Mouse (Mus musculus) heart, postnatal 14 days (tissue): ENCODE measurements around the gene Gpr108. TPM values are rescaled to one million over a fixed set of nuclear protein-coding genes. Genes with fewer than 3 reads are reported as not detected.

Experiments
- DNase-seq, 2 experiments: peaks; one replicate each; pipeline ENCODE4 v3.0.0; 2021 to 2022
- intact Hi-C: fragments of 180-260 bp; cut with DNase I; formaldehyde crosslinking; loops from one replicate; pipeline ENCODE4 v1.15.1; 2025
- total RNA-seq, 2 experiments: library from RNA; stranded (reverse); gene quantifications; 2 replicates each; pipeline ENCODE4 v1.2.3; 2021

The Gpr108 gene
- total RNA-seq, 2 experiments from 2014 or later, result 25.9 to 26.8 TPM

GRCm38 (mm10) chr17:57275111-57275996 is 27.1 kb upstream of the Gpr108 start:
- peak; percentile 89 to 91 for DNase-seq
- intact Hi-C loops, result loop anchor here (1.0 kb wide), 1 partner anchor 25 kb away; no protein-coding TSS in a partner anchor

GRCm38 (mm10) chr17:57274686-57275085 is 26.4 kb upstream of the Gpr108 start:
- intact Hi-C loops, result loop anchor here (1.0 kb wide), 1 partner anchor 24 kb away; no protein-coding TSS in a partner anchor
- DNase-seq, result no peak

- intact Hi-C loops, result no loop called here
These were observed 25.6 kb upstream of the Gpr108 start for GRCm38 (mm10) chr17:57273846-57274245.

GRCm38 (mm10) chr17:57271301-57271700 is 23.1 kb upstream of the Gpr108 start:
- DNase-seq, result no peak
- intact Hi-C loops, result no loop called here

More at GRCm38 (mm10) chr17:57273846-57274245, 25.6 kb upstream of the Gpr108 start:
- DNase-seq, result no peak

GRCm38 (mm10) chr17:57267556-57268126 is 19.4 kb upstream of the Gpr108 start:
- DNase-seq, result peak; percentile 31 to 40
- intact Hi-C loops, result no loop called here

GRCm38 (mm10) chr17:57264972-57265945 is 17.0 kb upstream of the Gpr108 start:
- peak; percentile 72 to 74 for DNase-seq
- intact Hi-C loops, result no loop called here

GRCm38 (mm10) chr17:57264164-57264563 is 15.9 kb upstream of the Gpr108 start:
- no peak for DNase-seq
- intact Hi-C loops, result no loop called here

GRCm38 (mm10) chr17:57262901-57263550 is 14.8 kb upstream of the Gpr108 start:
- intact Hi-C loops, result no loop called here

GRCm38 (mm10) chr17:57261796-57262195 is 13.6 kb upstream of the Gpr108 start:
- intact Hi-C loops, result no loop called here
- DNase-seq, result no peak

More at GRCm38 (mm10) chr17:57262901-57263550, 14.8 kb upstream of the Gpr108 start:
- DNase-seq, result no peak

- DNase-seq, result no peak
- intact Hi-C loops, result no loop called here
These were observed 13.0 kb upstream of the Gpr108 start for GRCm38 (mm10) chr17:57261286-57261685.

- intact Hi-C loops, result no loop called here
- DNase-seq, result no peak
These were observed 12.1 kb upstream of the Gpr108 start for GRCm38 (mm10) chr17:57260351-57260750.

GRCm38 (mm10) chr17:57259742-57260141 is 11.5 kb upstream of the Gpr108 start:
- peak; percentile 64 to 68 for DNase-seq
- intact Hi-C loops, result no loop called here

GRCm38 (mm10) chr17:57258191-57258590 is 9.9 kb upstream of the Gpr108 start:
- intact Hi-C loops, result no loop called here
- DNase-seq, result no peak

GRCm38 (mm10) chr17:57256921-57257485 is 8.8 kb upstream of the Gpr108 start:
- intact Hi-C loops, result no loop called here
- no peak for DNase-seq

GRCm38 (mm10) chr17:57255354-57255753 is 7.1 kb upstream of the Gpr108 start:
- DNase-seq, result no peak
- intact Hi-C loops, result no loop called here

GRCm38 (mm10) chr17:57253306-57253705 is 5.1 kb upstream of the Gpr108 start:
- no peak for DNase-seq
- intact Hi-C loops, result no loop called here

- DNase-seq, result no peak
- intact Hi-C loops, result no loop called here
These were observed 3.2 kb upstream of the Gpr108 start for GRCm38 (mm10) chr17:57251431-57251830.

- peak; percentile 76 to 77 for DNase-seq
- intact Hi-C loops, result loop anchor here (1.0 kb wide), 1 partner anchor 25 kb away; no protein-coding TSS in a partner anchor
These were observed 2.4 kb upstream of the Gpr108 start for GRCm38 (mm10) chr17:57250461-57251160.
